Mouse (Mus musculus) liver, embryonic 15.5 days (tissue): ENCODE results near the gene Tcf7l1. TPM values are rescaled to one million over a fixed set of nuclear protein-coding genes. Genes with fewer than 3 reads are reported as not detected.

ENCODE experiments used
- ATAC-seq: fragments of 200-750 bp; cut with Nextera tagmentation; 2 replicates; pipeline ENCODE4 v1.8.0; 2017; ENCODE audit warnings: moderate number of reproducible peaks, mild to moderate bottlenecking, moderate library complexity; ENCODE audit not compliant: insufficient read depth
- H3K27ac ChIP-seq: fragments of 300-500 bp; sonication (generic); replicated peaks from 2 replicates; pipeline ENCODE4 v1.5.1; 2015; ENCODE audit warnings: mild to moderate bottlenecking, inconsistent platforms
- H3K27me3 ChIP-seq: fragments of 300-500 bp; sonication (generic); 2 replicates; pipeline ENCODE4 v1.6.1; 2015; ENCODE audit warnings: mild to moderate bottlenecking, inconsistent platforms
- H3K36me3 ChIP-seq: fragments of 300-500 bp; sonication (generic); replicated peaks from 2 replicates; pipeline ENCODE4 v1.6.1; 2015; ENCODE audit warnings: moderate library complexity, mild to moderate bottlenecking, inconsistent platforms
- H3K4me1 ChIP-seq: fragments of 300-500 bp; sonication (generic); replicated peaks from 2 replicates; pipeline ENCODE4 v1.6.1; 2015; ENCODE audit warnings: inconsistent platforms
- H3K4me2 ChIP-seq: fragments of 300-500 bp; sonication (generic); 2 replicates; pipeline ENCODE4 v1.6.1; 2015; ENCODE audit warnings: moderate library complexity, mild to moderate bottlenecking, inconsistent platforms
- H3K4me3 ChIP-seq: fragments of 300-500 bp; sonication (generic); replicated peaks from 2 replicates; pipeline ENCODE4 v1.5.1; 2015; ENCODE audit warnings: mild to moderate bottlenecking, inconsistent platforms
- H3K9ac ChIP-seq: fragments of 300-500 bp; sonication (generic); 2 replicates; pipeline ENCODE4 v1.6.1; 2015; ENCODE audit warnings: moderate library complexity, mild to moderate bottlenecking, inconsistent platforms
- H3K9me3 ChIP-seq: fragments of 300-500 bp; sonication (generic); replicated peaks from 2 replicates; pipeline ENCODE4 v1.6.1; 2016; ENCODE audit warnings: inconsistent platforms
- WGBS: fragments of 180-500 bp; shearing (Covaris S2); methylation state at CpG from one replicate; pipeline ENCODE4 v1.1.7; 2015; ENCODE audit warnings: mixed read lengths; ENCODE audit not compliant: insufficient replicate concordance; 5-methylcytosine and 5-hydroxymethylcytosine counted together
- polyA plus RNA-seq: library from polyadenylated mRNA; unstranded; fragments of >200 nt; fragmentation: Nextera tagmentation; extraction: Ambion mirVana; gene quantifications from 2 replicates; pipeline ENCODE4 v1.2.1, GENCODE M21; 2015

The Tcf7l1 gene
- polyA plus RNA-seq, 1 experiment from 2014 or later: 4.1 TPM

DNA sequence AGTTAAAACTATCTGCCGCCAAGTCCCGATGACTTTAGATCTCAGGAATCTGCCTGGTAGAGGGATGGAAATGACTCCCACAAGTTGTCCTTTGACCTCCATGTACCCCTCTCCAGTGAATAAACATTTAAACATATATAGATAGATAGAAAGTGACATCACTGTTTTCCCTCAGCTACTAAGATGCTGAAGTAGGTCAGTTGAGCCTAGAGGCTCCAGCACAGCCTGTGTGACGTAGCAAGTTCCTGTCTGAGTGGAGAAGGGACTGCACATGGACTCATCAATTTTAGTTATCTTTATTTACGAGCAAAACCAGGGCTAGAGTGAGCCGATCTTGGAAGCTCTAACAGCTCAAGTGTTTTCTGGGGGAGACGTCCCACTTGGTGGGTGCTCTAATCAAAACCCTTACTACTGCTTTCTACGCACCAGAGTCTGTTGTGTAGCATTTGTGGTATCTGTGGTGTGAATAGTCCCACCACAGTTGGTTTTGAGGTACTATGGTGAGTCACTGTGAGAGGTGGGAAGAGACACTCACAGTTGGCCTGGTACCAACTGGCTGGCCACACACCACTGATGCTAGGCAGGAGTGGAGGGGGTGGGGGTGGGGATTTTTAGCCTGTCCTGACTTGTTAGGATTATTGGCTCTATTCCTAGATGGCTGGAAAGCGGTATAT lies 129.2 kb downstream of the Tcf7l1 start:
- Histone ChIP-seq H3K4me2 (no peak overlapping the region), H3K9me3 (no peaks in the 10 kb centered on the region), H3K36me3 (no peaks in the 10 kb centered on the region), H3K27me3 (no peaks in the 10 kb centered on the region), H3K9ac (no peak overlapping the region), H3K4me3 (no peak overlapping the region), H3K27ac (no peak overlapping the region), H3K4me1 (peaks cover 39% of the 10 kb centered on the region)
- WGBS: 31% methylated on average over 8 of the region's 8 CpGs
- ATAC-seq: 0 out of 2 replicates have a peak, but pooled peaks have one; percentile 34

DNA sequence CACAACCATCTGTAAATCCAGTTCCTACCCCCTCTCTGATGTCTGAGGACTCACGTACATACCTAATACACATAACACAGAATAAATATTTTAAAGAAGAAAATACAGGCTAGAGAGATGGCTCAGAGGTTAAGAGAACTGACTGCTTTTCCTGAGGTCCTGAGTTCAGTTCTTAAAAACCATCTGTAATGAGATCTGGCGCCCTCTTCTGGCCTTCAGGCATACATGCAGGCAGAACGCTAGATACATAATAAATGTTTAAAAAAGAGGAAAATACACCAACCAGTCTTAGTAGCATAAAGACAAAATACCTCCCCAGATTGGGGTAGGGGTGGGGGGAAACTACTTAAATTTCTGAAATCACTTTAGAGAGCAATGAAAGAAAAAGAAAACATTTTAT lies 131.0 kb downstream of the Tcf7l1 start:
- no peak for ATAC-seq
- Histone ChIP-seq H3K27ac (no peak overlapping the region), H3K9me3 (no peaks in the 10 kb centered on the region), H3K36me3 (no peaks in the 10 kb centered on the region), H3K4me2 (no peak overlapping the region), H3K4me1 (peaks cover 28% of the 10 kb centered on the region), H3K27me3 (no peaks in the 10 kb centered on the region), H3K9ac (no peak overlapping the region), H3K4me3 (no peak overlapping the region)
- 29% methylated on average over 3 of the region's 3 CpGs for WGBS

DNA sequence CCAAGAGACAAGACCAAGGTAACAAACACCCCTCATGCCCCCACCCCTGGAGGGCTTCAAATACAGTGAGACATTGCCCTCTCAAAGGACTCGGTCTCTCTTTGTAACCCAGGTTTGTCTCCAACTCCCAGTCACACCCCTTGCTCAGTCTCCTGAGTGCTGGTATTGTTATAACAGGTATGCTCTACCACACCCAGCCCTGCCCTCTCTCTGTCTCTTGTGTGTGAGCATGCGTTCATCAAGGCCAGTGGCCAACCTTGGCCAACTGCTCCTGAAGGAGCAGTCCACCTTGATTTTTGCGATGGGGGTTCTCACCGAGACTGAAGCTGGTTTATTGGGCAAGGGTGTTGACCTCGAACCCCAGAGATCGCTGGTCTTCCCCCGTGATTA lies 133.0 kb downstream of the Tcf7l1 start:
- Histone ChIP-seq H3K4me2 (no peak overlapping the region), H3K4me3 (no peak overlapping the region), H3K4me1 (peaks cover 24% of the 10 kb centered on the region), H3K27me3 (no peaks in the 10 kb centered on the region), H3K9ac (no peak overlapping the region), H3K36me3 (no peaks in the 10 kb centered on the region), H3K27ac (no peak overlapping the region), H3K9me3 (no peaks in the 10 kb centered on the region)
- ATAC-seq: no peak
- WGBS: 67% methylated on average over 7 of the region's 7 CpGs

DNA sequence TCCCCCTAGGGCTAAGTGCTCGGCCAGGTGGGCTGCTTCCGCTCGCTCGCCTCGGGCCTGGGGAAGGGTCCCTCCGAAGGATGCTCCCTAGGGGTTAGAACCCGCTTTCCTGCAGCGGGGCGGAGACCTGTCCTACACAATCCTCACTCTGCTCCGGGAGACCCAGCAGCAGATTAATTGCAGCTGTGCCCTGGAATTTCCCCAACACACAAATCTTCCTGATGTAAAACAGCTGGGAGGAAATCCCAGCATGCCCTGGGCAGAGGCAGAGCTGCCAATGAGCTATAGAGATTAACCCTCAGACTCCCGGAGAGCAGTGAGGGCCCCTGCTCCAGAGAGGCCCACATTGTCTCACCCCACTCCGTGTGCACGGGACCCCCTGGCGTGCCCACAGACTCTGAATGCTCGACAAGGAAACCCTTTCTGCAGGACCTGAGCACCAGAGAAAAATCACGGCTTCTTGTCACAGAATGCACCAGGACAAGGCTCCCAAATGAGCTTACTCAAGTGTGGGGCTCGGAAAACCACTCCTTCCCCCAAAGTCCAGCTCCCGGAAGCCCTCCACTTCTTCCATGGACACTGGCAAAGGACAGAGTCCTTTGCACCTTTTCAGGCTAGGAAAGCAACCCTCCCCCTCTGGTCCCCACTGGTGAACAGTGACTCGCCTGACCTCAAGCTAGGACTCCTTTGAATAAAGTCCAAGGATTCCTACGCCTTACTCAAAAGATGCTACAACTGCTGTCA lies 133.6 kb downstream of the Tcf7l1 start:
- ATAC-seq: peak; percentile 15; the same call in 1 of the 2 replicates
- Histone ChIP-seq H3K36me3 (no peaks in the 10 kb centered on the region), H3K27me3 (no peaks in the 10 kb centered on the region), H3K4me3 (no peak overlapping the region), H3K4me1 (peaks cover 21% of the 10 kb centered on the region), H3K27ac (peak overlapping the region; percentile 22), H3K9ac (no peak overlapping the region), H3K9me3 (no peaks in the 10 kb centered on the region), H3K4me2 (no peak overlapping the region)
- WGBS: 28% methylated on average over 20 of the region's 20 CpGs

DNA sequence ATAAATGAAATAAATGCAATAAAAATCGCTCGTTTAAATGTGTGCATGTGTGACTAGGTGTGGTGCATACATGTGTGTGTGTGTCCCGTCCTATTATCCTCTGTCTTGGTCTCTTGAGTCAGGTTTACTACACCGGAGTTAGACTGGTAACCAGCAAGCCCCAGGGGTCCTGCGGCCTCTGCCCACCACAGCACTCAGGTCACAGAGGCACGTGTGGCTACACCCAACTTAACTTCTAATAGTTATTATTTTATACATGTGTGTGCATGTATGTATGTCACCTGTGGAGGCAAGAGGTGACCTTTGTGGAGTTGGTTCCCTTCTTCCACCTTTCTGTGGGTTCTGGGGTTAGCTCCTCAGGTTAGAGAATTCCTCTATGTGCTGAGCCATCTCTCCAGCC lies 134.7 kb downstream of the Tcf7l1 start:
- Histone ChIP-seq H3K9me3 (no peaks in the 10 kb centered on the region), H3K36me3 (no peaks in the 10 kb centered on the region), H3K4me1 (peaks cover 13% of the 10 kb centered on the region; the same call in 1 of the 2 replicates), H3K9ac (no peak overlapping the region), H3K4me2 (no peak overlapping the region), H3K4me3 (no peak overlapping the region), H3K27ac (no peak overlapping the region), H3K27me3 (no peaks in the 10 kb centered on the region)
- no peak for ATAC-seq
- 69% methylated on average over 6 of the region's 6 CpGs for WGBS

DNA sequence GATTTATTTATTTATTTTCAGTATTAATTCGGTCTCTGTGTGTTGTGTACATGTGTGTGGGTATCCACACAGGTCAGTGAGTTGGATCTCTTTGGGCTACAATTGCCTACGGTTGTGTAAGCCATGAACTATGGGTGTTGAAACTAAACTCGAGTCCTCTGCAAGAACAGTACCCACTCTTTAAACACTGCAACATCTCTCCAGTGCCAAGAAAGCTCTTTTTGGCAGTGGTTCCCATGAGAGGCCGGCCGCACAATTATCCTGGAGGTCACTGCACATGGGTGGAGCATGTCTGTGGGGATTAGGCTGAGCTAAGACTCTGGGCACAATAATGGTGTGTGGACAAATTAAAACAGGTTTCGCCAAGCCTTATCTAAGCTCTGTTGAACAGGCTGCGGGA lies 135.6 kb downstream of the Tcf7l1 start:
- Histone ChIP-seq H3K4me3 (no peak overlapping the region), H3K36me3 (no peaks in the 10 kb centered on the region), H3K9me3 (no peaks in the 10 kb centered on the region), H3K27me3 (no peaks in the 10 kb centered on the region), H3K4me2 (no peak overlapping the region), H3K27ac (no peak overlapping the region), H3K4me1 (peaks cover 12% of the 10 kb centered on the region; the same call in 1 of the 2 replicates), H3K9ac (no peak overlapping the region)
- no peak for ATAC-seq
- 64% methylated on average over 7 of the region's 7 CpGs for WGBS

DNA sequence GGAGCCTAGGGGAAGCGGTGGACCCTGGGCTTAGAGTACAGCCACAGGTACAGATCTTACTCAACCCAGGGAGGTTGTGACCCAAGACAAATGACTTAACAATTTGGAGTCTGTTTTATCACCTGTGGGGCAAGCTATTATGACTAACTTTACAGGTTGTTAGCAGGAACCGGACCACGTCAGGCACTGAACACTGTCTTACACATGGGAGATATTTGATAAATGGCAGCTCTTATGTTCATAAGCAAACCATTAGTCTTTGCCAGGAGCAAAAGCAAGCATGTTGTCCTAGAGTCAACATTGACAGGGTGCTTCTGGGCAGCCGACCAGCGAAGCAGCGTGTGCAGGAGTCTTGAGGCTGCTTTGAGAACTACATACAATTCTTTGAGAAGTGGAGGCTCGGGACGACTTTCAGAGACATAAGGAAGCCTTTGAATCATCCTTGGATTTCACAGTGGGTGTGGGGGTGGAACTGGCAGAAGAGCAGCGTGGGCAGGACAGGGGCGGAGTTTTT lies 138.7 kb downstream of the Tcf7l1 start:
- Histone ChIP-seq H3K27ac (no peak overlapping the region), H3K9me3 (no peaks in the 10 kb centered on the region), H3K4me2 (no peak overlapping the region), H3K4me3 (no peak overlapping the region), H3K9ac (no peak overlapping the region), H3K27me3 (no peaks in the 10 kb centered on the region), H3K36me3 (no peaks in the 10 kb centered on the region), H3K4me1 (0 out of 2 replicates have a peak, but pooled peaks cover 4% of the 10 kb centered on the region)
- ATAC-seq: no peak
- 66% methylated on average over 10 of the region's 10 CpGs for WGBS

DNA sequence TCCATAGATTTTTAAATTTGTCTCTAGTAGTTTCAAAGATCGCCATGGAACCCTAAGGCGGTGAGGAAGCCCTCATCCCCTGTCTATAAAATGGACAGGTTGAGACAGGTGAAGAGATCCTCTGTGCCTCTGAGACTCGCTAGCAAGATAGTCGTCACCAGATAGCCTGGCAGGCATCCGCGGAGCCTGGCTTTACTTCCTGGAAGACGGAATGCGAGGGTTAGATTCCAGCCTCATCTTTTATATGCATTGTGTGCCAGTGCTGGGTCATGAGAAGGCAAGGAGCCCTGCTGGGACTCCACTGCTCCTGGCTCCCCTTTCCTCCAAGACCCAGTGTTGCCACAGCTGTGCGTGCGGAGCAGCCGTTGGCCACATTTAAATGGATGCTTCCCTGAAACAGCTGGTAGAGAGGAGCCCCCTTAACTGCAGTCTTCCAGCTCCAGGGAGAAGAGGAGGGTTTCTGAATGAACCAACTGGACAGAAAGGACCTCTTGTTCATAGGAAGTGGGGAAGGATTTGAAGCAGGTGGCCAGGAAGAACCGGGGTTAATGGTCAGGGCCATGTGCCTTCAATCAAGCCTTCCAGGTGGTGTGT lies 141.0 kb downstream of the Tcf7l1 start:
- WGBS: 75% methylated on average over 12 of the region's 12 CpGs
- no peaks in the 10 kb centered on the region for H3K27me3 ChIP-seq
- no peaks in the 10 kb centered on the region for H3K9me3 ChIP-seq
- no peak for ATAC-seq
- H3K4me3 ChIP-seq: no peak overlapping the region
- no peak overlapping the region for H3K4me2 ChIP-seq
- H3K4me1 ChIP-seq: 0 out of 2 replicates have a peak, but pooled peaks cover 4% of the 10 kb centered on the region
- no peak overlapping the region for H3K9ac ChIP-seq
- H3K36me3 ChIP-seq: no peaks in the 10 kb centered on the region
- no peak overlapping the region for H3K27ac ChIP-seq

DNA sequence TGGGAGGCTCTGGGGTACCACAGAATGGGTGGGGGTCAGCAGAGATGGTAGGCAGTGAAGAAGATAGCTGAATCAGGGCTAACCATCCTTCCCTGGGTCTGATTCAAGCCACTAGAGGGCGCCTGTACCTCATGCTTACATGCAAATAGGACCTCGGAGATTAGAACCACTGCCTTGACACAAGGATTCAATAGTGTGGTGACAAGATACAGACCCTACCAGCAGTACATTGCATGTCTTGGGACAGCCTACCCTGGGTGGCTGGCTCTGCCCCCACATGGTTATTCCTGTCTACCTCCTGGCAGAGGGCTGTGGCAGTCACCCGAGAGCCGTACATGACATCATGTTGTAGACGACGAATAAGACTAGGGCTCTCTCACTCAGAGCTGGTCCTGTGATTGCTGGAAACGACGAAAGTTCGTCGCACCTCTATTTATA lies 141.7 kb downstream of the Tcf7l1 start:
- Histone ChIP-seq H3K27me3 (no peaks in the 10 kb centered on the region), H3K36me3 (no peaks in the 10 kb centered on the region), H3K4me1 (0 out of 2 replicates have a peak, but pooled peaks cover 4% of the 10 kb centered on the region), H3K4me2 (no peak overlapping the region), H3K9ac (no peak overlapping the region), H3K4me3 (no peak overlapping the region), H3K9me3 (no peaks in the 10 kb centered on the region), H3K27ac (no peak overlapping the region)
- WGBS: 53% methylated on average over 10 of the region's 10 CpGs
- no peak for ATAC-seq

DNA sequence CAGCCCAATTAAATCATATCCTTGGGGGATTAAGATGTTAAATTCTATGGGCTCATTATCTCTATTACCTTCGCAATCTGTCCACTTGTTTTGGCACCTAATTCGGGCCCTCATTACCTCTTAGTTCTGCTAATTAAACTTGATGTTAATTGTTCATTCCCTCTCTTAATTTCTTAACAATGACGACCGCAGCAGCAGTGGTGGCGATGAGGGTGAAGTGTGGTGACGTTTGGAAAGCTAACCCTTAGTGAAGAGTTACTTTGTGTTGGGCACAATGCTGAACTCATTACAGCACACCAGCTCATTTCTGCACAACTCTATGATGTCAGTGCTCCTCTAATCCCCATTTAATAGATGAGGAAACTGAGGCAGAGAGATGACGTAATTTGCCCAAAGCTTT lies 143.7 kb downstream of the Tcf7l1 start:
- H3K27me3 ChIP-seq: no peaks in the 10 kb centered on the region
- ATAC-seq: no peak
- H3K36me3 ChIP-seq: no peaks in the 10 kb centered on the region
- H3K9ac ChIP-seq: no peak overlapping the region
- H3K9me3 ChIP-seq: no peaks in the 10 kb centered on the region
- no peak overlapping the region for H3K4me3 ChIP-seq
- no peak overlapping the region for H3K4me2 ChIP-seq
- no peak overlapping the region for H3K27ac ChIP-seq
- no peaks in the 10 kb centered on the region for H3K4me1 ChIP-seq
- WGBS: 68% methylated on average over 7 of the region's 7 CpGs

DNA sequence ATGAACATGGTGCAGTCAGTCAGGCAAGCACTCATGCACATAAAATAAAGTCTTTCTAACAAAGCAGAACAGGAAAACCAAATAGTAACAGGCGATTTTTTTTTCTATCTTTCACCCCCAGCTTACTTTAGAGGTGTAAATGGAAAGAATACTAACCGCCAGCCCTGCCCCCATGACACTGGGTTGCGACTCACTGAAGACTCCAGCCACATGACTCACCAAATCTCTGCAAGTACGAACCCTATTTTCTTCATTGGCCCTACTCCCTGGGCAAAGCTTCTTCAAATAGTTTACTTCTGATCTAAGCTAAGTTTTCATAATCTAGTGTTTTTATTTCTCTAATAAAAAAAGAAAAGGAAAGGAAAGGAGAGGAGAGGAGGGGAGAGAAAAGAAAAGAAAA lies 144.5 kb downstream of the Tcf7l1 start:
- Histone ChIP-seq H3K9ac (no peak overlapping the region), H3K9me3 (no peaks in the 10 kb centered on the region), H3K36me3 (no peaks in the 10 kb centered on the region), H3K27ac (no peak overlapping the region), H3K4me3 (no peak overlapping the region), H3K27me3 (no peaks in the 10 kb centered on the region), H3K4me1 (no peaks in the 10 kb centered on the region), H3K4me2 (no peak overlapping the region)
- no peak for ATAC-seq
- 49% methylated on average over 4 of the region's 4 CpGs for WGBS
